Mouse (Mus musculus) layer of hippocampus, postnatal 14 days (tissue): Measurements from ENCODE around the gene Fndc7. TPM values are rescaled to one million over a fixed set of nuclear protein-coding genes. Genes with fewer than 3 reads are reported as not detected.

ENCODE experiments used
- DNase-seq, 2 experiments: peaks; one replicate each; pipeline ENCODE4 v3.0.0; 2021 to 2022; ENCODE audit warnings: low spot score in 2 of 2, mixed read lengths in 1 of 2
- long read RNA-seq, 2 experiments: library from polyadenylated mRNA; stranded (forward); transcript quantifications; one replicate each; pipeline ENCODE4 v2.0.0; 2021
- total RNA-seq, 2 experiments: library from RNA; stranded (reverse); gene quantifications; 2 replicates each; pipeline ENCODE4 v1.2.3; 2021

Fndc7 gene
- total RNA-seq = under 1 TPM in 1 of 2 experiments, not detected in 1; 0.12 TPM
- long read RNA-seq, experiment 1 = 0 reads
- long read RNA-seq, experiment 2, partial matches to known transcripts = 0 of 1 reads
- long read RNA-seq, experiment 2, other reads (novel, unspliced or antisense) = 1 of 1 reads

DNA sequence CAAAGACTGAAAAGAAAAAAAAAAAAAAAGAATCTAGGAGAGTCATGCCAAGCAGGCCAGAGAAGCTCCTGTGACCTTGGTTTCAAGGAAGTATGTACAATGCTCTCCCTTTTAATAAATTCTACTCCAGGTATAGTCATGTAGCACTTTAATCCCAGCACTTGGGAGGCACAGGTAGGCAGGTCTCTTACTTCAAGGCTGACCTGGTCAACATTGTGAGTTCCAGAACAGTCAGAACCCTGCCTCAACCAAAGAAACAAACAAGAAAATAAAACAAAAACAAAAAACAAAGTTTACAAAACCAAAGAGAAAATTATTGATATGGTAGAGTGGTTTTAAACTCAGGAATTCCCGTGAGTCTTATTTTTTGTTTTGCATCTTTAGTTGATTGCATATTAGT, at the start of gene Fndc7:
Gene Fndc7 (minus strand): TSS at position 101 of the 400 bp plus-strand sequence.
- DNase-seq = no peak

DNA sequence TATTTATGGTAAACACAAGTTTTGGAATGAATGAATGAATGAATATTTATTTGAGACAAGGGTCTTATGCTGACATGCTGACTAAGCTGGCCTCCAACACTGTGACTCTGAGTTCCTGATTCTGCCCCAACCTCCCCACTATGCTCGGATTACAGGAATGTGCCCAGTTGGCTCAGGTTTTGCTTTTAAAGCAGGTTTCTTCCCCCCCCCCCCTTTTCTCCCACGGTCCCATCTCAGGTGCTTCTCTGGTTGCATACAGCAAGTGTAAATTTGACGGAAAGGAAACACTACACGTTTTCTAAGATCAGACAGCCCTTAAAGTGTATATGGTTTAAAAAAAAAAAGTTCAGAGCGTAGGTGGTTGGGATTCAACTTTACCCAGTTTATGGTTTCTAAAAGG, 49.8 kb upstream of the Fndc7 start, which contains the start of gene Henmt1:
Gene Henmt1 (plus strand): TSS at position 301 of the 400 bp plus-strand sequence.
- no peak for DNase-seq

DNA sequence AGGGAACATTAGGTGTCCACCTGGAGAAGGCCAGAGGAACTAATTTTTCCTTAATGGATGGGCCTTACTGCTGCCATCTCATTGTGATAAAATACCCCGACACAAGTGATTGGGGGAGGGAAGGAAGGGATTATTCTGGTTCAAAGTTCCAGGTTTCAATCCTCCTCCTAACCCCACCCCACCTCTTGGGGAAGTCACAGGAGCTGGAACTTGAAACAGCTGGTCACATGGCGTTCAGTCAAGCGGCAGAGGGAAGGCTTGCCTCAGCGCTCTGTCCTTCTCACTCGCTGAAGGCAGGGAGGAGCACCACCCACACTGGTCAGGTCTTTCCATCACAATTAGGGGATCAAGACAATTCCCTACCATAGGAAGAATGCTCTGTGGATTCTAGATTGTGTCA, 48.9 kb upstream of the Fndc7 start:
- no peak for DNase-seq

DNA sequence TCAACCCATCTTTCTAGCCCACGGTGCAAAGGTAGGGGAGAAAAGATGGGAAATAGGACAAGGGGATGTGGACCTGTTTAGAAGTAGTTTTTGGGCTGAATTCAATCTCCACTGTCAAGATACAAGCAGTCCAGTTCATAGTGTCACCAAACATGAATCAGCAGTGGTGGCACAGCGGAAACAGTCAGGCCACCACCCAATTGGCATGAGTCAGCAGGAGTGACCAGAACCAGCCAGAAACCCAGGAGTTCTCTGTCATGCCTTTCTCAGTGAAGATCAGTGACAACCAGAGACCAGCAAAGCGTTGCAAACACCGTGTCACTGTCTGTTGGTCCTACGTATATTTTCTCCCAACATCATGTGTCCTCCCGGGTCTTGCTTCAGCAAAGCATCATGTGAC, 43.7 kb upstream of the Fndc7 start:
- no peak for DNase-seq

DNA sequence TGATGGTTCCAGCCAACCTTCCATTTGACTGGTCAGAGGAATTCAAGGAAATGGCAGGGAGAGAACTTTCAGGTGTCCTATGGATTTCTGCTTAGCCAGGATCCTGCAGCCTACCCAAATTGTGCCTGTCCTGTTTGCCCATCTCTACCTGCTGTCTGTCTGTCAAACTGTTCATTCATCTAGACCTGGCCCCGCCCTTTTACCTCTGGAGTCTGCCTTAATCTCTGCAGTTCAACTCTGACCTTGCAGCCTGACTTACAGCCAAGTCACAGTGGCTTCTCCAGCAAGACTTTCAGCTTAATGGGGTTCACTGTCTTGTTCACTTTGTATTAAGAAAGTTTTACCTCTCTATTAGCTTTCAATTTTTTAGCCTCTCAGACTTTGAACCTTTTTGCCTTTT, 36.5 kb upstream of the Fndc7 start:
- DNase-seq = no peak

DNA sequence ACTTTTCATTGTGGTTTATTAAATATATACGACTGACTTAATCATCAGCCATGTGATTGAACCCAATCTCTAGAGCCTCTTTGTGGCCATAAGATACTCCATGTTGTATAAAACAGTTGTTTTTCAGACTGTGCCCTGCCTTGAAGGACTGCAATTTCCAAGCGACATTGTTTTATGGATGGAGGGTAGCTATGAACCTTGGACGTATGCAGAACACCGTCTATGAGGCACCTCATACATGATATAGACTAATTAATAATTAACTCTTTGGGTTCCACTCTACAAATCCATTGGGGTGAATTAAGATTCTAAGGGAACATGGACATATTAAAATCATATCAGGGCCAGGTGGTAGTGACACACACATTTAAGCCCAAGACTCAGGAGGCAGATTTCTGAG, 35.9 kb upstream of the Fndc7 start:
- DNase-seq = no peak

DNA sequence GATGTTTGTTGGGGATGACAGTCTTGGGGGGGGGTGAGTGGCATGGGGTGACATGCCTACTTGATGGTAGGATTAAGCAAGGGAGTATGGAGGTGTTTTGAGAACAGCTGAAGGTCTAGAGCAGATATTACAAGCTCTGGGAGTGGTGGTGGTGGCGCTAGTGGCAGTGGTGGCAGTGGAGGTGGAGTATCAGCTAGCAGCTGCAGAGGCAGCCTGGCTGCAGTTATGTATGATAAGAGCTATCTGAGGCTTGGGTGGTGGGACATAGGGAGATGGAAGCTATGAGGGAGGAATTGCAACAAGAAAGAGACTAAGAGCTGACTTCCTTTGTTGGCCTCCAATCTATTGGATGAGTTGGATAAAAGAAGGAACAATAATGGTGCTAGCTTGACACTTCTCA, 32.0 kb upstream of the Fndc7 start:
- DNase-seq = no peak

DNA sequence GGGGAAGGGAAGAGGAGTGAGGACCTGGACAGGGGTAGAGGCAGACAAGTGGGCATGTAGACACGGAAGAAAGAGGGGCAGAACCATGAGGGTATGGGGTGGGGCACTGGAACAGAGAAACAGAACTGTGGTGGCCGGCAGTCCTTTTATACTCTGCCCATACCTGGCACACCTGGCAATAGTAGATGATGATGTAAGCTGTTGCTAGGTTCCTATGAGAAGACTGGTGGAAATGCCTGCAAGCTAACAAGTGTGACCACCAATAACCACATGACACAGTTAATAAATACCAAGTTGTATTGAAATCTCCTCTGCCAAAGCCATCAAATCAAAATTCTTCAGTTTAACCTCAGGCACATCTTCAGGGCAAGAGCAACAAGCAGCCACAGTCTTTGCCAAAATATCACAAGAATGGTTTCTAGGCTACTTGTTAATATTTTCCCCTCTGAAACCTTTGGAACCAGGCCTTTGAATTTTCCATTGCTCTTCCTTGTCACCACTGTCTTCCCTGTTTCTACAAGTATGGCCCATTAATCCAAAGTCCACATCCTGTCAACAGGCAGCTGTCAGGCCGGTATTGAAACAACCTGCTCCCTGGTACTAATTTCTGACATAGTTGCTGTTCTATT, 30.7 kb upstream of the Fndc7 start:
- DNase-seq = no peak

DNA sequence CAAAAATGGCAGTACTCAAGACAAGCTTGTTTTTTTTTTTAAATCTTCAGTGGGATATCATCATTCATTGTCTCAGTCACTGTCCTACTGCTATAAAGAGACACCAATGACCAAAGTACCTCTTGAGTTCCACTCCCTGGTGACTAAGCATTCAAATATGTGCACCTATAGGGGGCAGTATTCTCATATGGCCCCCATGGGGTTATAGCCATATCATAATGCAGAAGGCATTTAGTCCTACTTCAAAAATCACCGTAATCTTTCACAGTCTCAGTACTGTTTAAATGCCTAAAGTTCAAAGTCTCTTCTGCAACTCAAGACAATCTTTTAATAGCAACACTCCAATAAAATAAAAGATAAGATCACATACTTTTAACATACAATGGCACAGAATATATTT, 29.0 kb upstream of the Fndc7 start:
- DNase-seq = no peak

DNA sequence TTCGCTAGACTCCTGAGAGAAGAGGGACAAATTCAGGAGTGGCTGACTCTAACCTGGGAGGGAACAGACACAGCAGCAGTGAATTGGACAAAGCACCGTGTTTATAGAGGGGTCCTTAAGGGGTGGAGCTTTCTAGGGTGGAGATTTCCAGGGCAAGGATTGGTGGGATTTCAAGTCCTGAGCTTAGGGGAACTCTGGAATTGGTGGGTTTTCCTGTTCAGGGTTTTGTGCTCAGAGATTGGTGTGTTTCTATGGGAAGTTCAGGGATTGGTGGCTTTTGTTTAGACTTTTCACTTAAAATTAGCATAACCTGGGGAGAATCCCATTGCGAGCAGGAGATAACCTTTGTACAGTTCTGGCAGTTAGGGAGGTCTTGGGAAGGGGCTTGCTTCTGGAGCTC, 28.2 kb upstream of the Fndc7 start:
- no peak for DNase-seq

DNA sequence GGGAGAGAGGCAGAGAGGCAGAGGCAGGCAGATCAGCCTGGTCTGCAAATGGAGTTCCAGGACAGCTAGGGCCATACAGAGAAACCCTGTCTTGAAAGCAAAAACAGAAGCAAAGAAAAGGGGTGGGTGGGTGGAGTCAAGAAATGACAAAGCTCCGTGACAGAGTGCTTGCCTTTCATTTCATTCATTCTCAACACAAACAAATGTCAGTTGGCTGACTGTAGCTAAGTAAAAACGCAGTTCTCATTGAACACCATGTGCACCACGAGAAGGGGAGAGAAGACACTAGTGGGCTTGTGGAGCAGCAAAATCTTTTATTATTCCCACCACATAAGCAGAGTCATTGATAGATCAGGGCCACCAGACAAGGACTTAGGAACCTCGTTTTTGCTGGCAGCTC, 27.0 kb upstream of the Fndc7 start:
- no peak for DNase-seq

DNA sequence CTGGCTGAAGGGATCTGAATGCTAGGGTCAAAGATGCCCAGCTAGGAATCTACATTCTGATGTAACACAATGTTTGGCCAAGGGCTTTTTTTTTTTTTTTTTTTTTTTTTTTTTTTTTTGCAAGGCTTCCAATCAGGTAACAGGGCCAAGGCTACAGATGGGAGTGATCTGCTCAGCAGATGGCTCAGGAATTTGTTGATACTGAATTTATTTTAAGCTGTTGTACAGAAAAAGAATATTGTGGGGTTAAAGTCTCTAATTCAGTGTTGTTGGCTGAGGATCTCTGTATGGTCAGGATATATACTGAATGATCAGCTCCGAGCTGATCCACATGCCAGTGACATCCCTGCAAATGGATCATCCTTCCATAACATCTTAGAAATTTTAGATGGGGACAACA, 26.2 kb upstream of the Fndc7 start:
- DNase-seq = peak in 1 of 2 experiments; percentile 60

DNA sequence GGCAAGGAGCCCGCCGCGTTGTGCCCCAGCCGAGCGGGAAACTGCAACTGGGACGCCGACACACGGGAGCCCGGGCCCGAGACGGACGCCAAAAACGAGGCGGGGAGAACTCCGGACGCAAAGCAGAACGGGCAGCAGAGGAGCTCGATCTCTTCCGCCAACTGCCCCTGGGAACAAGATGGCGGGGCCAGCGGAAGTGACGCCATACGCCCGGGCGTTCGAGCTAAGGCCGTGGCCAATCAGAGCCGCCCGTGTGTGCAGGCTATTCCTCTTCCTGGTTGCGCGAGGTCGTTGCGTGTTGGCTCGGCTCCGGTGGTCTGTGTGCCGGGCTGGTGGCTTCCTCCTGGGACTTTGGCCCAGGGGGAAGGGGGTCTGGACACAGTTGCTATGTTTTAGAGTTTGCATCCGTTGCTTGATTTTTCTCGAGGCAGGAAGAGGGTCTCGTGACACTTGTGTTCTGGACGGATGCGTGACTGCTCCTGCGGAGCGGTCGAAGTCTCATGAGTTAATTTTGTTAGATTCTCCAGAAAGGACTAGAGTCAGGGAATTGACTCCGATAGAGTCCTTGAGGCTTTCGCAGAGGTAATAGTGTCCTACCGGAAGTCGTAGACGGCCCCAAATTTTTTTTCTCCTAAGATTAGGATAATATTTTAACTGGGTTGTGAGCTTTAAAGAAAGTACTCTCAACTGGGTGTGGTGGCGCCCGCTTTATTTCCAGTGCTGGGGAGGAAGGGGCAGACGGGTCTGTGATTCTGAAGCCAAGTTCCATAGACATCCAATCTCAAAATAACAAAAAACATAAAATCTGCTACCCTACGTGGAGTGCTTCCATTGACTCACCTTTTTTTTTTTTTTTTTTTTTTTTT, 22.0 kb upstream of the Fndc7 start, which contains the start of gene Prpf38b:
Gene Prpf38b (minus strand): TSS at position 180 of the 866 bp plus-strand sequence.
- DNase-seq = peak; percentile 90 to 97

DNA sequence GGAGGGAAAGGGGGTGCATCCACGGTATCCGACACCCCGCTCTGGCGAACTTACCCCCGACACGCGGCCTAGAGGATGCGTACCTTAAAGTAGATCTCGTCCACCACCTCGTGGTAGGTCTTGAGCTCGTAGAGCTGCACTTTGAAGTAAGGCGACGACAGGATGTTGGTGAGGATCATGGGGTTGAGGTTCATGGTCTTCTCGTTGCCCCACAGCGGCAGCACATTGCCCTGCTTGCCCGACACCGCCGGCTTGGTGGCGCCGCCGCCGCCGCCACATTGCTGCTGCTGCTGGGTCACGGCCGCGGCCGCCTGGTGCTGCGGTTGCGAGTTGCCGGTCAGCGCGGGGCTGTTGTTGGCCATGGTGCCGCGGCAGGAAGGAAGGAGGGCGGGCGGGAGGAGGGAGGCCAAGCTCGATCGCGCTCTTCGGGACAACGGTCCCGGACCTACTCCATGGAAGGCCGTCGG, 21.3 kb upstream of the Fndc7 start:
- peak; percentile 62 to 63 for DNase-seq

DNA sequence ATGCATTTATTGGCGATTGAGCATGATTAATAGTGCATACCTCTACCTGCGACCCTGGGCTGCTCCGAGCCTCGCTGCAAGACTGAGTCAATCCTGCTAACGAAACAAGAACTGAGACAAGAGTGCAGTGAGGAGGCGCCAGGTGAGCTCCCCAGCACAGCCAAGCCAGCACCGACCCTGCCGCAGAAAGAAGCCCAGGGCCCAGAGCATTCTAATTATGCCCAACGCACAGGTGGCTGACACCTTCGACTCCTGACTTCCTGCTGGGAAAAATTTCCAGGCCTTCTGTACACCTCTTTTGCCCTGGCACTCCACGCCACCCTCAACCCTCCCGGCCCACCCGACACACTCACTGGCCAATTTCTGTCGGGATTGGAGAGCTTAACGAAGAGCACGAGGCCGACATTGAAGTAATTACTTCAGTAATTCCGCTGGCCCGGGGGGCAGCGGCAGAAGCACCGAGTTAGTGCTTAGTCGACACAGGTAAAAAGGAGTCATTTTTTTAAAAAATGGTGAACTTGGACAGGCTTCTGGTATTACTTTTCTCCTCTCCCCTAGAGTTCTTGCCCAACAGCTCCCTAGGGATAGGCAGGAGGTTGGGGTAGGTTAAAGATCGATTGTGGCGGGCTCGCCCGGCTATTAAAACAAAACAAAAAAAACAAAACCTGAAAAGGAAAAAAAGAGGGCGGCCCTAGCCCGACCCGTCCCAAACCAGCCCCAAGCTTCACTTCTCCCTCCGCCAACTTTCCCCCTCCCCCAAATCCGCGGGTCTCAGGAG, 20.7 kb upstream of the Fndc7 start:
- DNase-seq = no peak

DNA sequence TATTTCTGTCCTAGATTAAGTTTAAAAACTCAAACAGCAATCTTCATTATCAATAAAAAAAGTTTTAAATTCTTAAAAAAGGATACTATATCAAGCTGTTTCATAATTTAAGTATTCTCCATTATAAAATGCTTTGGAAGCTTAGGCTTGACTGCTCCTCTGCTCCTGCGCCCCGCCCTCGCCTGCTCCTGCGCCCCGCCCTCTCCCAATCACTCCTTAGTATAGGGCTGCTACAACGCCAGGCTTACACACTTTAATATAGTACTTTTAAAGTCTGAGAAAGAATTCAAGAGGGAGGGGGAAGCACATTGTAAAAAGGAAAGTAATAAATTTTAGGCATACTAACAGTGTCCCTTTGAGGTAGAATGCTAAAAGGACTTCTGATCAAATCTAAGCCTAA, 13.1 kb upstream of the Fndc7 start:
- no peak for DNase-seq

DNA sequence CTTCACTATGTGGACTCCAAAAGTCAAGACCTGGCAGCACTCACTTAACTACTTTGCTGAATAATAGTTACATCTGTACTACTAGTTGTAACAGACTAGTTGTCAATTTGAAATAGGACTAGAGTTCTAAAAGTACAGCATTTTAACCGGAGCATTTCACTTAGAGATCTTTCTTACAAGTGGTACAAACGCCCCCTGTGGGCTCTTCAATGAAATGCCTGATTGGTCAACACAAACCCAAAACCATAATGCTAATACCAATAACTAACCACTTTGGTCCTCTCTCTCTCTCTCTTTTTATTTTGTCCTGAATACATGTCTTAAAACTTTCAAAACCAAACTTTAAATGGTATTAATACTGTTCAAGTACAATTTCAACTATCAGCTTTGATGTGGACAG, 12.2 kb upstream of the Fndc7 start:
- no peak for DNase-seq

DNA sequence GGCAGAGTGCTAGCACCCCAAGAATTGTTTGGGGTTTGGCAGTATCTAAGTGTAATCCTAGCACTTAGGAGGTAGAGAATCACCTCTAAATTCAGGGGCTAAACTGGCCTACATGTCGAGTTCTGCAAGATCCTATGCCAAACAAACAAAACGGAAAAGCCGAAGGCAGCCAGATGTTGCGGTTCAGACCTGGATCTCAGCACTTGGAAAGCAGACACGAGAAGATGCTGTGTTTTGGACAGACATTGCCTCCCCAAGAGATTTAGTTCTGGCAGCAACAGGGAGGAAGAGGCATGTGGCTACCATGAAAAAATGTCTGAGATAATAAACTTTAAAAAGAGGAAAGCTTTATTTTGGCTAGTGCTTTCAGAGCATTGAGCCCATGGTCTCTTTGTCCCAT, 10.9 kb upstream of the Fndc7 start:
- DNase-seq = no peak

DNA sequence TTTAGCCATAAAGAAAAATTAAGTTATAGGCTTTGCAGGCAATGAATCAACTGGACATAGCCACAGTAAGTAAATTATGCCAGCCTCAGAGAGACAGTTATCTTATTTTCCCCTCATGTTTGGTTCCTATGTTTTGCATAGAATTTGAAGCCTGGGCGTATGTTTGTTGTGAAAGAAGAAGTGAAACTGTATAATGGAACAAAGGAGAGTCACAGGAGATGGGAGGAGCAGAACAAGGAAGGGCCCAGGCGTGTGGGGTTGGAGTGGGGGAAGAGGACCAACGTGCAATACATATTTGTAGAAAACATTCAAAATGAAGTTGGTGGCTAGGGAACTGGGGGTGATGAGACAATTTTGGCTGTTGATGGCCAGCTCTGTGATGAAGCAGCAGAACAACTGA, 10.3 kb upstream of the Fndc7 start:
- no peak for DNase-seq

DNA sequence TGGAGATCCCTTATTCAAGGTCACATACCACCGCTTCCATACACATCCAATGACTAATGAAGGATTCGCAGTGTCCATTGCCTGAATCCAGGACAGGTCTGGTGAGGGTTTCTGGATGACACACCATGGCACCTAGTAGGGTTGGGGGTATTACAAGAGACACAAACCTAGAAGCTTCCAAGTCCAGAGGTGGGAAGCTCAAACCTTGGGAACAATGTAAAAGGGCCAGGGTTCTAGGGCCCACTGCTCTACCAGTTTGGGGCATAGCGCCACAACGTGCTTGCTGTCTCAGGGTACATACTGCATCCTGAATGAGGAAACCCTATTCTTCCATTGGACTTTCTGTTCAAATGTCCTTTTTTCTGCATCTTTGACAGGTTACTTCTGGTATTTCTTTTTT, 8.8 kb upstream of the Fndc7 start:
- no peak for DNase-seq

DNA sequence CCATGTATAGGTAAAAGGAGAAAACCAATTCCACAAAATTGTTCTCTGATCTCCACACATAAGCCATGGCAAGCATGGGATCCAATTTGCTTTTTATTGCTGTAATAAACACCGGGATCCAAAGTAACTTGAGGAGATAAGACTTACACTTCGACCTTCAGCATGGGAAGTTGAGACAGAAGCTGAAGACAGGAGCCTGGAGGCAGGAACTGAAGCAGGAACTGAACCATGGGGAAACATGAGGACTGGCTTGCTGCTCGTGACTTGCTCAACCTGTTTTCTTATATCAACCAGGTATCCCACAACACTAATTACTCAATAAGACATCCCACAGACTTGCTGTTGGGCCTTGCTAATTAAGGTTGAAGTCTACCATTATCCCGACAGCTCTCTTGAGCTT, 3.1 kb upstream of the Fndc7 start:
- DNase-seq = no peak
